Mouse (Mus musculus) 416B (cell line): ENCODE results near the gene Tmem44.

Experiments used
- DNase-seq: peaks from one replicate; pipeline ENCODE4 v3.0.0; 2011; ENCODE audit warnings: low read depth

Gene Tmem44

GRCm38 (mm10) chr16:30550748-30551192, at the start of gene Tmem44:
Tmem44 (minus strand) TSS chr16:30550842.
- no peak for DNase-seq

- DNase-seq = peak; percentile 98
Measured at GRCm38 (mm10) chr16:30599491-30600268, 49.0 kb upstream of the Tmem44 start, which contains the start of gene Fam43a. Fam43a (plus strand) TSS chr16:30599723.

- DNase-seq = peak; percentile 91
Measured at GRCm38 (mm10) chr16:30596959-30597681, 46.5 kb upstream of the Tmem44 start.

- DNase-seq = peak; percentile 82
Measured at GRCm38 (mm10) chr16:30595835-30596557, 45.4 kb upstream of the Tmem44 start.

GRCm38 (mm10) chr16:30595356-30595755, 44.7 kb upstream of the Tmem44 start:
- DNase-seq = peak; percentile 40

- no peak for DNase-seq
Measured at GRCm38 (mm10) chr16:30591990-30592389, 41.3 kb upstream of the Tmem44 start.

- DNase-seq = peak; percentile 39
Measured at GRCm38 (mm10) chr16:30590264-30591209, 39.9 kb upstream of the Tmem44 start.

GRCm38 (mm10) chr16:30587494-30588327, 37.1 kb upstream of the Tmem44 start, which contains the start of gene Lsg1:
Lsg1 (minus strand) TSS chr16:30587592.
- peak; percentile 99 for DNase-seq

GRCm38 (mm10) chr16:30586935-30587493, 36.4 kb upstream of the Tmem44 start:
- DNase-seq = no peak

- DNase-seq = no peak
Measured at GRCm38 (mm10) chr16:30580765-30581164, 30.1 kb upstream of the Tmem44 start.

GRCm38 (mm10) chr16:30576392-30576791, 25.8 kb upstream of the Tmem44 start:
- no peak for DNase-seq

GRCm38 (mm10) chr16:30575815-30576214, 25.2 kb upstream of the Tmem44 start:
- peak; percentile 64 for DNase-seq

GRCm38 (mm10) chr16:30572239-30572638, 21.6 kb upstream of the Tmem44 start:
- DNase-seq = no peak

GRCm38 (mm10) chr16:30571378-30571777, 20.7 kb upstream of the Tmem44 start:
- no peak for DNase-seq

GRCm38 (mm10) chr16:30570173-30570572, 19.5 kb upstream of the Tmem44 start:
- no peak for DNase-seq

GRCm38 (mm10) chr16:30565631-30566030, 15.0 kb upstream of the Tmem44 start:
- DNase-seq = no peak

- DNase-seq = no peak
Measured at GRCm38 (mm10) chr16:30560601-30561000, 10.0 kb upstream of the Tmem44 start.

- DNase-seq = no peak
Measured at GRCm38 (mm10) chr16:30559312-30559992, 8.8 kb upstream of the Tmem44 start.

GRCm38 (mm10) chr16:30554109-30554508, 3.5 kb upstream of the Tmem44 start:
- no peak for DNase-seq
